Mouse (Mus musculus) bone marrow, adult 2 months (tissue): ENCODE measurements at regions not wholly inside any gene's neighbourhood (a gene's known extent, or its start where the extent isn't known, plus 50 kb on each side); places are given as distances from the start of the nearest gene placed in this dataset.

Source experiments
- H3K27ac ChIP-seq: fragments of 200-500 bp; 2 replicates; pipeline ENCODE4 v1.5.1; 2012; ENCODE audit warnings: low read depth, mild to moderate bottlenecking, control low read depth, inconsistent platforms, low read length; ENCODE audit not compliant: control insufficient read depth, poor library complexity, insufficient read depth
- H3K4me1 ChIP-seq: fragments of 200-500 bp; 2 replicates; pipeline ENCODE4 v1.6.1; 2011; ENCODE audit warnings: low read length; ENCODE audit not compliant: control insufficient read depth, insufficient read depth
- H3K4me3 ChIP-seq: fragments of 200-500 bp; replicated peaks from 2 replicates; pipeline ENCODE3; 2011; ENCODE audit warnings: mild to moderate bottlenecking, low read depth, low read length, control low read depth; ENCODE audit not compliant: control insufficient read depth
- CTCF ChIP-seq: fragments of 200-500 bp; IDR thresholded peaks from 2 replicates; pipeline ENCODE4 v1.5.1; 2011; ENCODE audit warnings: low read length, control low read depth; ENCODE audit not compliant: control insufficient read depth, insufficient read depth
- POLR2A ChIP-seq: fragments of 200-500 bp; IDR thresholded peaks from 2 replicates; pipeline ENCODE4 v1.6.1; 2011; ENCODE audit warnings: low read depth, mild to moderate bottlenecking, control low read depth, low read length, borderline replicate concordance; ENCODE audit not compliant: control insufficient read depth
- WGBS: fragments of 180-500 bp; shearing (Covaris S2); methylation state at CpG from one replicate; pipeline ENCODE4 v1.1.7; 2018; 5-methylcytosine and 5-hydroxymethylcytosine counted together

GRCm38 (mm10) chr6:81323690-81324089, 599.8 kb upstream of the Gcfc2 start:
- TF ChIP-seq POLR2A, result no peak
- no peak for TF ChIP-seq CTCF
- H3K27ac ChIP-seq, result no peak overlapping the region
- H3K4me1 ChIP-seq, result no peaks in the 10 kb centered on the region
- H3K4me3 ChIP-seq, result no peak overlapping the region
- WGBS, result 71% methylated on average over 3 of the region's 3 CpGs

- Histone ChIP-seq H3K4me3 (no peak overlapping the region), H3K4me1 (no peaks in the 10 kb centered on the region), H3K27ac (no peak overlapping the region)
- 73% methylated on average over 7 of the region's 7 CpGs for WGBS
- TF ChIP-seq CTCF (no peak), POLR2A (no peak)
Observed at GRCm38 (mm10) chr6:81363969-81364529, 559.4 kb upstream of the Gcfc2 start.

DNA sequence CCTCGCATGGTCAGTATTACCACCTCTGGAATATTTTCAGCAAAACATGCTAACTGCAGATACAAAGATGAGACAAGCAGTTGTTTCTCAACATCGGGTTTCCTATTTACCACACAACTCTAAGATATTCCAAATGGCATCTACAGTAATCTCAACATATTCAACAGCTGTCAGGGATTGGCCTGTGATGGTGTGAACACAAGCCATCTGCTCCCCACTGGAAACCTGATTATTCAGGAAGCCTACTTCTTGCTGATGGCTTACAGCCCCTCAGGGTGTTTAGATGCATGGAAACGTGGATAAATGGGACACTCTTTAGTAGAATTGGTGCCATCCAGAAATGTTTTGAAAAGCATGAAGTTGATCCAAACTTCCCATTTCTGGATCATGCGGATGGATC, 535.0 kb upstream of the Gcfc2 start:
- no peak overlapping the region for H3K27ac ChIP-seq
- no peak for TF ChIP-seq CTCF
- TF ChIP-seq POLR2A, result no peak
- H3K4me1 ChIP-seq, result no peaks in the 10 kb centered on the region
- 62% methylated on average over 4 of the region's 4 CpGs for WGBS
- H3K4me3 ChIP-seq, result no peak overlapping the region

DNA sequence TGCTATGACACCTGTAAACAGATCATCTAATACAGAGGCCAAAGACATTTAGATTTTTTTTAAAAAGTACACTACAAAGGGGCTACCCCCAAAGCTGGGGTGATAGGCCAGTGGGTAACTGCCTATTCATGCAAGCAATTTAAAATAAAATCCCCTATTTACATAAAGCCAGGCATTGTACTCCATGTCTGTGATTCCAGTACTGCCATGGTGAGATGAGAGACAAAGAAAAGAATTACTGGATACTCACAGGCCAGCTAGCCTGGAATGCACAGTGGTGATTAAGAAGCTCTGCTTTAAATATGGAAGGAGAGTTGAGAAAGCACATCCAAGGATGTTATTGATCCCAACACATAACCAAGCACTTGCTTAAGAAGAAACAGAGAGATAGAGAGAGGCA, 520.3 kb upstream of the Gcfc2 start:
- no peak overlapping the region for H3K27ac ChIP-seq
- no peak overlapping the region for H3K4me3 ChIP-seq
- TF ChIP-seq POLR2A, result no peak
- TF ChIP-seq CTCF, result no peak
- no peaks in the 10 kb centered on the region for H3K4me1 ChIP-seq

DNA sequence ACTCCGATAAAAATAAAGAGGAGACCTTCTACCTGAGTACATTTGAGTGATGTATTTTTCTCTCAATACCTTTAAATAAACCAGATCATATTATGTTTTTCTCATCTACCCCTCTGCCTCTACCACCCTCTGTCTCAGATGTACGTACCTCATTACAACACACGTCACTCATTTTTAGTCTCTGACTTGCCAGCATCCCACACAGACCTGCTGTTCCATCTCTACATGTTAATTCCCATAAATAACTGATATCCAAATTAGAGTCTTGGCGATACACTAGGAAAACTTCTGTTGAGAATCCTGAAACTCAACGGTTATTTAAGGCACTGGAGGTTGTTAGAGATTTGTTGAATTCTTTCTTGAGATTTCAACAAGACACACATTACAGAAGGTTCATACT, 509.9 kb upstream of the Gcfc2 start:
- Histone ChIP-seq H3K4me1 (no peaks in the 10 kb centered on the region), H3K4me3 (no peak overlapping the region), H3K27ac (no peak overlapping the region)
- 81% methylated on average over 5 of the region's 5 CpGs for WGBS
- TF ChIP-seq POLR2A (no peak), CTCF (no peak)

GRCm38 (mm10) chr6:81434745-81435144, 488.7 kb upstream of the Gcfc2 start:
- 76% methylated on average over 6 of the region's 6 CpGs for WGBS
- no peak overlapping the region for H3K27ac ChIP-seq
- H3K4me1 ChIP-seq, result no peaks in the 10 kb centered on the region
- H3K4me3 ChIP-seq, result no peak overlapping the region
- TF ChIP-seq POLR2A (no peak), CTCF (no peak)

GRCm38 (mm10) chr6:81438951-81439722, 484.3 kb upstream of the Gcfc2 start:
- 89% methylated on average over 2 of the region's 2 CpGs for WGBS
- no peak overlapping the region for H3K4me3 ChIP-seq
- no peaks in the 10 kb centered on the region for H3K4me1 ChIP-seq
- no peak overlapping the region for H3K27ac ChIP-seq
- TF ChIP-seq POLR2A (no peak), CTCF (no peak)

DNA sequence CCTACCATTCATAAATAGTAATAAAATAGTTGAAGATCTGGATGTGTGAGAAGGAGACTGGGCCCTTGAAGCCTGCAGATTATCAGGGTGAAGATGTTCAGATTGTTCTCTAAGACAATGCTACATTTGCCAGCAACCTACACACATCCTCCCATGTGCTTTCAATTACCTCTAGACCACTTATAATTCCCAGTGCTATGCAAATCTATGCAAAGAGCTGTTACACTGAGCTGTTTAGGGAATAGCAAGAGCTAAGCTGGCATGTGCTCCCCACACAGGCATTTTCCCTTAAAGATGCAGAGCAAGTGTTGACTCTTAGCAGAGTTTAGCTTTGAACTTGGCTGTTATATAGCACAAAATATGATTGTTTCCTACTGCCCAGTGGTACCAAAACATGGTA, 482.1 kb upstream of the Gcfc2 start:
- no peak for TF ChIP-seq POLR2A
- TF ChIP-seq CTCF, result no peak
- Histone ChIP-seq H3K4me1 (no peaks in the 10 kb centered on the region), H3K27ac (no peak overlapping the region), H3K4me3 (no peak overlapping the region)

DNA sequence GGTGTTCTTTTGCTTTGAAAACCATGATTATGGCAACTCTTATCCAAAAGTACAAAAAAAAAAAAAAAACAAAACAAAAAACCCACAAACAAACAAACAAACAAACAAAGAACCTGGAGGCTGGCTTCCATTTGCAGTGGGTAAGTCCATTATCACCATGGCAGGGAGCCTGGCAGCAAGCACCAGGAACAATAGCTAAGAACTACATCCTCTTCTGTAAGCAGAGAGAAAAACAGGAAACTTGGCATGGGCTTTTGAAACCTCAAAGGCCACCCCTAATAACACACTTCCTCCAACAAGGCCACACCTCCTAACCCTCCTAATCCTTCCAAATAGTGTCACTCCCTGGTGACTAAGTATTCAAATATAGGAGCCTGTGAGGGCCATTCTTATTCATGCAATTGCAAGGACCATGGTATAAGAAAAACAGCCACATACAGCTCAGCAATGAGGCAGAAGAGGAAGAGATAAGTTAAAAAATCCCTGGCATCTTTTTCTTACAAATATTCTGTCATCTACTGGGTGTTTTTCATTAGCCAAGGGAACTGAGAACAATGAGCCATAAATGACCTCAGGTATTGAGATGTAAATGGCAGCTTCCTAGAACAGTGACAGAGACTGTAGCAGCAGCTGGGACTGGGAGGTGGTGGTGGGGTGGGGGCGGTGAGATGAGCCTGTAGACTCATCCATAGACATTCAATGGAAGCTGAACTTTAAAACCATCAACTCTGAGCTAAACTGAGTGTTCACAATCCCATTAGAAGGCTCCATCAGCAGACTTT, 477.3 kb upstream of the Gcfc2 start:
- H3K4me1 ChIP-seq, result no peaks in the 10 kb centered on the region
- no peak overlapping the region for H3K27ac ChIP-seq
- WGBS, result 89% methylated on average over 1 of the region's 1 CpGs
- no peak for TF ChIP-seq CTCF
- no peak overlapping the region for H3K4me3 ChIP-seq
